Mouse (Mus musculus): Measurements from ENCODE around the gene Spin1.

The Spin1 gene

GRCm38 (mm10) chr13:51137702-51138031 is 37.0 kb downstream of the Spin1 start:
- DNase-seq (ENCODE audit: low spot score) = no peak

GRCm38 (mm10) chr13:51147106-51147505 is 46.4 kb downstream of the Spin1 start:
- no peak for DNase-seq (ENCODE audit: low spot score)

- DNase-seq (ENCODE audit: low spot score) = no peak
Measured at GRCm38 (mm10) chr13:51152966-51153669, 52.4 kb downstream of the Spin1 start.

GRCm38 (mm10) chr13:51153670-51154030 is 53.0 kb downstream of the Spin1 start:
- DNase-seq (ENCODE audit: low spot score) = no peak

- no peak for DNase-seq (ENCODE audit: low spot score)
Measured at GRCm38 (mm10) chr13:51155178-51156013, 54.7 kb downstream of the Spin1 start.

- no peak for DNase-seq (ENCODE audit: low spot score)
Measured at GRCm38 (mm10) chr13:51156014-51156386, 55.3 kb downstream of the Spin1 start.

GRCm38 (mm10) chr13:51157291-51157690 is 56.6 kb downstream of the Spin1 start:
- DNase-seq (ENCODE audit: low spot score) = no peak

- DNase-seq (ENCODE audit: low spot score) = no peak
Measured at GRCm38 (mm10) chr13:51161672-51162071, 61.0 kb downstream of the Spin1 start.

GRCm38 (mm10) chr13:51162246-51162645 is 61.6 kb downstream of the Spin1 start:
- no peak for DNase-seq (ENCODE audit: low spot score)

GRCm38 (mm10) chr13:51166711-51167110 is 66.0 kb downstream of the Spin1 start:
- DNase-seq (ENCODE audit: low spot score) = no peak

GRCm38 (mm10) chr13:51170215-51170614 is 69.5 kb downstream of the Spin1 start:
- DNase-seq (ENCODE audit: low spot score) = no peak

GRCm38 (mm10) chr13:51170691-51171680 is 70.3 kb downstream of the Spin1 start, which contains the start of gene Nxnl2:
TSS of gene Nxnl2 (plus strand) at chr13:51171022.
- peak; percentile 78 for DNase-seq (ENCODE audit: low spot score)

GRCm38 (mm10) chr13:51172601-51173000 is 71.9 kb downstream of the Spin1 start:
- DNase-seq (ENCODE audit: low spot score) = no peak

- DNase-seq (ENCODE audit: low spot score) = no peak
Measured at GRCm38 (mm10) chr13:51178932-51179331, 78.3 kb downstream of the Spin1 start.

- no peak for DNase-seq (ENCODE audit: low spot score)
Measured at GRCm38 (mm10) chr13:51179362-51179761, 78.7 kb downstream of the Spin1 start.

- no peak for DNase-seq (ENCODE audit: low spot score)
Measured at GRCm38 (mm10) chr13:51182236-51182635, 81.6 kb downstream of the Spin1 start.

- no peak for DNase-seq (ENCODE audit: low spot score)
Measured at GRCm38 (mm10) chr13:51184896-51185295, 84.2 kb downstream of the Spin1 start.

GRCm38 (mm10) chr13:51190336-51190735 is 89.7 kb downstream of the Spin1 start:
- no peak for DNase-seq (ENCODE audit: low spot score)

- peak; percentile 65 for DNase-seq (ENCODE audit: low spot score)
Measured at GRCm38 (mm10) chr13:51191416-51192140, 90.9 kb downstream of the Spin1 start.

GRCm38 (mm10) chr13:51193893-51194292 is 93.2 kb downstream of the Spin1 start:
- no peak for DNase-seq (ENCODE audit: low spot score)

- no peak for DNase-seq (ENCODE audit: low spot score)
Measured at GRCm38 (mm10) chr13:51197699-51198098, 97.0 kb downstream of the Spin1 start.

- DNase-seq (ENCODE audit: low spot score) = peak; percentile 45
Measured at GRCm38 (mm10) chr13:51198186-51198585, 97.5 kb downstream of the Spin1 start.
